Mouse (Mus musculus) C2C12 (cell line): ENCODE results near the gene Cacna2d1.

ENCODE experiments used
- CTCF ChIP-seq: IDR thresholded peaks from one replicate; pipeline ENCODE4 v1.5.1; 2011; ENCODE audit not compliant: control insufficient read depth, insufficient read depth, insufficient read length
- FOSL1 ChIP-seq: IDR thresholded peaks from one replicate; pipeline ENCODE4 v1.8.0; 2011; ENCODE audit warnings: mild to moderate bottlenecking, low read length; ENCODE audit not compliant: poor library complexity, insufficient read depth, severe bottlenecking
- MAX ChIP-seq: IDR thresholded peaks from one replicate; pipeline ENCODE4 v1.6.1; 2011; ENCODE audit warnings: mild to moderate bottlenecking, control low read depth
- MYOG ChIP-seq: IDR thresholded peaks from one replicate; pipeline ENCODE4 v1.6.1; 2011; ENCODE audit not compliant: control insufficient read depth, insufficient read length; ENCODE audit errors: extremely low read depth
- USF1 ChIP-seq: IDR thresholded peaks from one replicate; pipeline ENCODE4 v1.6.1; 2011; ENCODE audit warnings: low read depth, mild to moderate bottlenecking, control low read depth, moderate library complexity

DNA sequence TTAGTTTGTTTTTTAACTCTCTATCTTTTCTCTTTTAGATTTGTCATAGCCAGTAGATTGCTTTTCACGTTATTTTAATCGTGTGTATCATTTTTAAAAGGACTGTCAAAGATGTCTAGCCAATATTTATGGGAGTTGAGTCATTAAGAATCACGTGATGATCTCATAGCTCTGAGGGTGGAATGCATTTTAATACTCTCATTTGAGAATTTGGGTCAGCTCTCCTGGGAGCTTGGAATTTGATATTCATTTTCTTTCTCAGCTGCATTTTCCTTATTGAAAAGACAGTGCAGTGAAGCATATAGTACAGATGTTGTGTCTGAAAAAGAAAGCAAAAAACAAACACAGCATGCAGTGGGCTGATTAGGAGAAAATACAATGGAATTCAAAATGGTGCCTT lies 129.5 kb downstream of the Cacna2d1 start:
- no peak for TF ChIP-seq CTCF
- no peak for TF ChIP-seq MYOG
- peak; percentile 98 for TF ChIP-seq USF1
- TF ChIP-seq MAX: no peak
- TF ChIP-seq FOSL1: peak; percentile 69
